Mouse (Mus musculus): ENCODE results near the gene Senp8. TPM values are rescaled to one million over a fixed set of nuclear protein-coding genes. Genes with fewer than 3 reads are reported as not detected.

The Senp8 gene
- total RNA-seq, 2 experiments from 2014 or later, result 9.7 to 11.5 TPM

DNA sequence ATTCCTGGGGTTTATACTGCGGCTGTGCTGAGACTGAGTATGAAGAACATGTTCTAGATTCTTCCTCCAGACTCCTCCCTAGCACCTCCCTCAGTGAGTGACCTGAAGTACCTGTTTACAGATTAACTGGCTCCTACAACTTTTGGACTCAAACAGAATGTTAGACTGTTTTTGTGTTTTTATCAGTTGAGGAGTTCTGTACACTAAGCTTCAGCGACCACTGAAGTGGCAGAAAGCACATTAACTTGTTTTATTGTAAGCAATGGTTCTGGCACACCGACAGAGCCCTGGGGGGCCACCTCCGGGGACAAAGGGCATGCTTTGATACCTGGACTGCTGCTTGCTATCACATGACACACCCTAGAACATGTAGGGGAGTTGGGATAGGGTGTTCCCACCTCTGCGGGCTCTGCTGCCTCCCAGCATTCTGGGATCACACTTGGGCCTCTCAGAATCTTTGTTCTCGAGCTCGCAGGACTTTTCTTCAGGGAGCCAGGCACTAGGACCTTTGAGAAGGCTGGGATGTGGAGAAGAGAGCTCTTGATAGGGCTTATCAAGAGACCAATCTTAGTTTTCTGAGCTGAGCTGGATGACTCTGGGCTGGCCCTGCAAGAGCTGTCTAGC, 34.1 kb downstream of the Senp8 start:
- DNase-seq, result no peak

DNA sequence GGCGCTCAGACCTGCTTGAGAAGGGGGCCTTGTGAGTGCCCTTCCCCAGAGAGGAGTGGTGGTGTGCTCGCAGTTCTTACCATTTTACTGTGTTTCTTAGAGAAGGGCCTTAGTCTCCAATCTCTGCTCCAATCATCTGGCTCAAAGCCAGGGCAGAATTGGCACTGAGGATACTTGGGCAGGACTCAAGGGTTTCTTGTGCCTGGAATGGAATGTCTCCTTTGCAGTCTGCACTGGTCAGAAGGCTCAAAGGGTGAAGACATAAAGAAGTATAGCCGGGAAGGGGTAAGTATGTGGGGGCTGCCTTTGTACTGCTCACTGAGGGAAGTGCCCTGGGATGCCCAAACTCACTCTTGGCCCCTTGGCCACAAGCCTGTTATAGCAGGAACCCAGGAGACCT, 41.3 kb downstream of the Senp8 start:
- no peak for DNase-seq

DNA sequence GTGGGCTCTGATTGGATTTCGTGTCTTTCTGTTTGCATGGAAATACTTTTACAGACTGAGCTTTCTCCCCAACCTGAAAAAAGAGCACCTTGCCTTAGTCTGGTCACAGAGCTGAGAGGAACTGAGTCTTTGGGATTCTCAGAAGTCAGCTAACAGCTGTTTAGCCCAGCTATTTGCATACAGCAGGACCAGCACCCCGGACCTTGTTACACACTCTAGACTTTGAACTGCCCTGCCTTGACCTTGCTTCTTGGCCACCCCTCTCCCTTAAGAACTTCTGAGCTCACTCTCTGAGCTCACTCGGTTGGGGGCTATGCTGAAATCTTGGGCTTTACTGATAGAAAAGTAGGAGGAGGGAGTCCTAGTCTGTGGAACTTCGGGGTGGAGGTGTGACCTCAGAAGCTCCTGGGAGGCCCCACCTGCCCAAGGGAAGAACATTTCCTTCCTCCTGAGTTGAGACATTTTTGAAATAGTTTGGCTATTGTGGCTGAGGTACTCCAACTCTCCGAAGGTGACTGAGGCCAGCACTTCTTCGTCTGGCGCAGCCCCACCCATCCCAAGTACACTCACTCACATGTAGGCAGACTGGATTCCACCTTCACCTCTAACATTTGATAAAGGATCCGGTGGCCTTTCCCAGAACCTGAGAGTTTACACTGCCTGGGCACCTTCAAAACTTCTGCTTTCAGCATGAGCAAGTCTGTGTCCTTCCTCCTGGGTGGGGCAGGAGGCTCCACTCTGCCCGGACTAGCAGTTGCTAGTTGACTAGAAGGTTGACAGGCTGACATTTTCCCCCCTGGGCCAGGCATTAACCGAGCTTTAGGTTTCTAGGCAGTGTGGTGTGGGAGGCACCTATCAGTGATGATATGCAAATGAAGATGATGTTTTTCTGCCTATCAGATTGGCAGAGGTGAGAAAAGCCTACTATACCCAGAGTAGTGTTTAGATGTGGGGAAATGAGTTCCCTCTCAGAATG, 43.4 kb downstream of the Senp8 start:
- DNase-seq, result no peak

DNA sequence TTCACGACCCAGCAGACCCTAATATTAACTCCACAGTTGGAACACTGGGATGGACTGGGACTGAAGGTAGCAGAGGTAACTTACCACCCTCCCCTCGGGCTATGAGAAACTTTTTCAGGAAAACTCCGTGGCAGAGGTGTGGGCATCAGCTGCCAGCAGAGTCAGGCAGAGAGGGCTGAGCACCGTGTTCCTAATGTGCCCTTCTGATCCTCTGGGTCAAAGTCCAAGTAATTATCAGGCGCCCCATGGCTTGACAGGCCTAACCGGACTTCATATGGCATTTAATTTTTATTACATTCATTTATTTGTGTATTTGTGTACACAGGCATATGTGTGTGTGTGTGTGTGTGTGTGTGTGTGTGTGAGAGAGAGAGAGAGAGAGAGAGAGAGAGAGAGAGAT, 47.4 kb downstream of the Senp8 start:
- DNase-seq, result no peak

DNA sequence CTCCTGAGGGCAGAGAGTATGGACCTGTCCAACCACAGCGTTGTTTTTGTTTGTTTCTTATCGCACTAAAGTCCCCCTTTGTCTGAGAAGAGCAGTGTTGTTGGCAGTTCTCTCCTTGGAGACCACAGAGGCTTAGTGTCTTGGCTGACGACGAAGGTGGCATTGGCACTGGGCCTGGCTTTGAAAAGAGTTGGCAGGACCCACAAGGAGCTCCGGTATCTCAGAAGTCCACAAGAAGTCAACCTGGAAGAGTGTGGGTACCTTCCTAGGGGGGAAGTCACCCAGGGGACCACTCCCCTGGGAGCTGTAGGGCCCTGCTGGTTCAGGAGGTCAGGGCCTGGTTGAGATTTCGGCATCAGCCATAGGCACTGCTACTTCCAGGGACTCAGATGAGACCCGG, 49.4 kb downstream of the Senp8 start:
- no peak for DNase-seq

DNA sequence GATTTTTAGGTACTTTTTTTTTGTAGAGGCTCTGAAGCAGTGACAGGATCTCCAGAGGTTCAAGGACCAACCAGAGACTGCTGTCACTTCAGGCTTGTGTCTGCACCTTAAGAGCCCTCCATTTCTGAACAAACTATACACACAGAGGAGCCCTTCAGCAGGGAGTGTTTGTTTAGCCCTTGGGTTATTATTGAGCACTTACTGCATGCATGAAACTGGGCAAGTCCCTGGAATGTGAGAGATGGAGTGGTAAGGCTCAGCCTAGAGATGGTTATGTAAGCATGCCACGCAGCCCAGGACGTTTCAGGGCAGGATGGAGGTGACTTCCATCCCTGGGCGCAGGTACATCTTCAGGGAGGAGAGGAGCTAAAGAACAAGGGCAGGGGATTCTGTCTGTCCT, 54.1 kb downstream of the Senp8 start:
- DNase-seq, result no peak

DNA sequence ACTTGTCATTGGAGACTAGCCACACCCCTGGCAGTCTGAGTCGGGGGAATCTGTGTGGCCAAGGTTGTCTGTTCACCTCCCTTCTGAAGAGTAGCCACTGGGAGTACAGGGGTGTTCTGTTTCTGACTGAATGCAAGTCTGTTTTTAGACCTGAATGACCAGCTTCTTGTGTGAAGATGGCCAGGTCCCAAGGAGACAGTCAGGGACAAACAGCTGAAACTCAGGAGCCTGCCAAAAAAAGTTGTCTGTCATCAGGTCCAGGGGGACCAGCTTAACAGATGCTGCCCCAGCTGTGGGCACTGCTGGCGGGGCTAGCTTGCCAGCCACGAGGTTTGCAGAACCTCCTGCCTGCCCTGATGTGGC, 55.1 kb downstream of the Senp8 start:
- DNase-seq, result no peak

DNA sequence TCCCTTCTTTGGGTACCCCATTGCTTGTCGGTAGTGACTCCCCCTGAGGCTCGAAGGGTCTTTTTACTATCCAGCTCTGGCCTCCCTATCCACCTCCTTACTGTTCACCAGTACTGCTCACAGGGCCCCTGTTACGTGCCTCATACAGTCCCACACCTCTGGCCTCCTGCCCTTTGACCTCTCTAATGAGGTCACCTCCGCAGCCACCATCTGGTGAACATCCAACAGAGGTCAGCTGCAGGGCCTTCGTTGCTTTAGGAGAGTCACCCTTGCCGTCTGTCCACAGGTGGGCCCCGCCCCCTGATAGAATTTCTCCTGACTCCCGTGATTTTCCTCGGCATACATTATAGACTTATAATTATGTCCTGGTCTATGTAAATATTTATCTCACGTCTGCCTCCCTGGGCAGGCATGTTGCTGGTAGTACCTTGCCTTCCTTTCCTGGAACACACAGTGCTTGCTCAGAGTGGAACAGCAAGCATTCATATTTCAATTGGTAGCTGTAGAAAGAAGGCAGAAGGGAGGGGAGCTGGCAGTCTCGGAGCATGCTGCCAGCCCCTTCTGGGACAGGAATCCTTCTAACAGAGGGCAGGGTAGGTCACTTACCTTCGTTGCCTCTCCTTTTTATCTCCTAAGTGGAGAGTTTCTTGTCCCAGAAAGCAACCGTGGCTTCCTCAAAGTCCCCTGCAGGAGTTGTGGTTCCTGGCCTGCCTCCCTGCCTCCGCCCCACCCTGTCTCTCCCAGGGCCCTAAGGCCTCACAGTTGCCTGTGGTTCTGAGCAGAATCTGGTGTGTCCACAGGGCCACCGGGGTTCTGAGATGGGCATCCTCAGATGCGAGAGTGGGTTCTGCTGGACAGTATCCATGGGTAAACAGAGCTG, 55.7 kb downstream of the Senp8 start:
- DNase-seq, result no peak

DNA sequence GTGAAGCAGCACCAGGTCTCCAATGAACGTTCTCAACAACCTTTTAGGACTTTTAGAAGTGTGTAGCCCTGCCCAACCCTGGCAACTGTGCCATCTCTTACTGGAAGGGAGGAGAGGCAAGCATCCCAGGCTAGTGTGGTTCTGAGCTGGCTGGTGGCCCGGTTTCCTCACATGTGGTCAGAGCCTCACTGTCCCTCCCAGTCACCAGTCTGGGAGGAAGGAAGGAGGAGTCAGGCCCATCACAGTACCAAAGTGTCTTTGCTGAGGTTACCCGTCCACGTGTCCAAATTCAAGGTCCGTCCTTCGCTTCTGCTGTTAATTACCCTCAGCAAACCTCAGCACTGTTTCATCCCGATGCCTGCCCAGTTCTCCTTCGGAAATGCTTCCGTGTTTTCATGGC, 58.4 kb downstream of the Senp8 start:
- peak in 1 of 2 experiments; percentile 45 for DNase-seq

DNA sequence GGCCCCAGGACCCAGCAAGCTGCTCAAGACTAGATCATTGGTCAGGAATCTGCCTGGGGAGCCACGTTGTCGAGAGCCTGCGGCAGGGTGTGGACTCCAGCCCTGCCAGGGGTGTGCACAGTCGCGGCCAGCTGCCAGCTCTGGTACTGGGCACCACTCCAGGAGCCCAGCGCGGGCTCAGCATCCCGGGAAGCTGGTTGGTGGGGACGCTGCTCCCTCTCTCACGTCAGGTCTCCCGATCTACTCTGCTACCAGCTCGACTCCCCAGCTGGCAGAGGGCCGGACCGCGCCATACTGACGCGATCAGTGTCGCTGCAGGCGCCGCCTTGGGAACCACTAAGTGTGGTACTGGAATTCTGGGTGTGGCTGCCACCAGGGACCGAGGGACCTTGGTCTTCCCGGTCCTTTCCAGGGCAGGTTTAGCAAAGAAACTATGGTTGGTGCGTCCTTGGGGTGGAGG, 58.8 kb downstream of the Senp8 start:
- DNase-seq, result peak; percentile 82 to 83

DNA sequence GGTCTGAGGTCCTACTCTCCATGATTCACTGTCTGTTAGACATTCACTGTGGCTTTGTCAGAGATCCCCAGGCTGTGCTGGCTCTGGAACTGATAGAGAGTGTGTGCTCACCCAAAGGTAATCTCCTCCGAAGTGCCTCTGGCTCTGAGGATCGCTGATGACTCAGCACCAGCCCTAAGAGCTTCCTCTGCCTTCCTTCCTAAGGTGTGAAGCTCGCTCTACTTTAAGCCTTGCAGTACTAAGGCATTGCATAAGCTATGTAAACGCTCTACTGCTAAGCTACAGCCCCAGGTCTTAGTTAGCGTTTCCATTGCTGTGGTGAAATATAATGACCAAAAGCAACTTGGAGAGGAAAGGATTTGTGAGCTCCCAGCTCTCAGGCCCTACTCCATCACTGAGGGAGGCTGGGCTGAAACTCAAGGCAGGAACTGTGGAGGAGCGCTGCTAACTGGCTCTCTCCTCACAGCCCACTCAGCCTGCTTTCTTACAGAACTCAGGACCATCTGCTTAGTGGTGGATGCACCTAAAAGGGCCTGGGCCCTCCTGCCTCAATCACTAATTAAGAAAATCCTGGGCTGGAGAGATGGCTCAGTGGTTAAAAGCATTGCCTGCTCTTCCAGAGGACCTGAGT, 63.0 kb downstream of the Senp8 start:
- no peak for DNase-seq

Other genes starting within 250 kb of the Senp8 start
- 10 to 100 TPM; 50.9 to 51.6 TPM for gene Hexa, start 211.2 kb downstream of the Senp8 start, total RNA-seq (2021)
- 1 to 10 TPM; 2.1 to 2.7 TPM for gene Tmem202, start 210.9 kb downstream of the Senp8 start, total RNA-seq (2021)
- gene Celf6, start 172.8 kb downstream of the Senp8 start, total RNA-seq (2021), result 10 to 100 TPM; 28.6 to 29.8 TPM
- gene Parp6, start 133.4 kb downstream of the Senp8 start, total RNA-seq (2021), result 100 to 1,000 TPM; 131 to 142 TPM
- 1,000 to 10,000 TPM; 1,284 to 1,365 TPM for gene Pkm, start 94.3 kb downstream of the Senp8 start, total RNA-seq (2021)
- 1 to 10 TPM; 5.0 to 6.9 TPM for gene Gramd2, start 70.6 kb downstream of the Senp8 start, total RNA-seq (2021)
- 10 to 100 TPM; 65.4 to 72.9 TPM for gene Myo9a, start 186 bp upstream of the Senp8 start, total RNA-seq (2021)
- gene Nr2e3, start 209.9 kb upstream of the Senp8 start, total RNA-seq (2021), result not detected

Measured in layer of hippocampus, postnatal 36 days (tissue).